Mouse (Mus musculus) B cell, adult 2 months (primary cell): ENCODE measurements around the gene Foxo1.

Source experiments
- DNase-seq, 2 experiments: peaks; one replicate each; pipeline ENCODE4 v3.0.0; 2022

Gene Foxo1

DNA sequence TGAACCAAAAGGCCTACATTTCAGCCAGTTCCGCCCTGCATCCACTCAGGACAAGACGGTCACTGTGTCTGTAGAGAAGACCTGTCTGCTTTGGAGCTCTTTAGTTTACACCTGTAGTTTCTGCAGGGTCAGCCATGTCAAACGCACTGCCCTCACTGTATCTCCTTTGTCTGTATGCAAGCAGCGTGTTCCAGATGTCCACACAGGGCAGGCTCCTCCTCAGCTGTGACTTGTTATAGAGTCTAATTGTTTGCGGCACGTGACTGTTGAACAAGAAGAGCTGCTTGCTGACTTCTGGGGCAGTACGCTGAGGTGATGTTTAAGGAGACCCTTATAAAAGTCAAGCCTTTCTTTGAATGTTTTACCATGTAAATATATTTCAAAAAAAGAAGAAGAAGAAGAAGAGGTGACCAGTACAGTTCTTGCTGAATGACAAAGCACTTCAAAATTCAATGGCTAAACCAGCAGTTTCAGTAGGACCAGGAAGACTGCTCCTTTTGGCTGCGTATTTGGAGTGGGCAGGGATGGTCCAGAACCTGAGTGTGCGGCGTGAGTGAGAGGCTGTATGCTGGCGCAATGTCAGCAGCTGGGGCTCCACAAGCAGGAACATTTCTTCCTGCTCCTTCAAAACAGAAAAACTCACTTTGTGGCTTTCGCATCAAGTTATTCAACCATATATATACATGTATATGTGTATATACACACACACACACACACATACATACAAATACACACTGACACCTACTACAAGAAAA lies 52.6 kb downstream of the Foxo1 start:
- DNase-seq = no peak

DNA sequence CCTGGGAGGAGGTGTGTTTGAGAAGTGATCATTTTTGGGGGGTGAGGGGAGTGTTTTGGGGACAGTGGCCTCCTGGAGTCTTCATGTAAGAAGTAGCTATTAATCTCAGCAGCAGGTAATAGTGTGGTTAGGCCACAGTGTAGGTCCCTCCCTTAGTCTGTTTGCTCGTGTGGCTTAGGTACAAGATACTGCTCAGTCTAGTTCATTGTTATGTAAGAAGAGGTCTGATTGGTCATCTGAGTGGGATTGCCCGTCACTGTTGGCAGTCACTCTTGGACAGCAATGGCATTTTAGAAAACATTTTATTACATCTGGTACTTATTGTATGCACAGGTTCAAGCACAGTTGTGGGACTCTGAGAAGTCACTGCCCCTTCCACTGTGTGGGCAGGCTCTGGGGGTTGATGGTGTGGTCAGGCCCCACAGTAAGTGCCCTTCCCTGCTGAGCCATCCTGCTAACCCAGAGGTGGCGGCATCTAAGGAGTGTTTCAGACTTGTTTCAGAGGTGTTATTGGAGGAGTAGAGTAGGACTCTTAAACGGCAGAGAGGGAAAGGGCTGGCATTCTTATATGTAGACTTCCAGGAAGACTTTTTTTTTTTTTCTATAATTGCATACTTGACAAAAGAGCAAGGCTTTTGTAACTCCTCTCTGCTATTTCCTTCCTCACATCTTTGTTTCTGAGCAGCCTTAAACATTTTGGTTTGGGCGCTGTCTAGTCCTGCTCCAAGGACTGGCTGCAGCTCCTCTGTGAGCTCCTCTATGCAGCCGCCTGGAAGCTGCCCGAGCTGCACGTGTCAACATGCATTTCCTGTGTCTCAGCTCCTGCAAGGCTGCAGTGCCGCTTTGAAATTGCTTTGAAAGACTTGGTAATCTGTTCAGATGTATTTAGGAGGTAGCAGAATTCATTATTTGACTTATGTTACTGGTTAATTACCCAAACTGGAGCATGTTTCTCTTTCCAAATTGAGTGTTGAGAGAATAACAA lies 54.6 kb downstream of the Foxo1 start:
- DNase-seq = no peak

DNA sequence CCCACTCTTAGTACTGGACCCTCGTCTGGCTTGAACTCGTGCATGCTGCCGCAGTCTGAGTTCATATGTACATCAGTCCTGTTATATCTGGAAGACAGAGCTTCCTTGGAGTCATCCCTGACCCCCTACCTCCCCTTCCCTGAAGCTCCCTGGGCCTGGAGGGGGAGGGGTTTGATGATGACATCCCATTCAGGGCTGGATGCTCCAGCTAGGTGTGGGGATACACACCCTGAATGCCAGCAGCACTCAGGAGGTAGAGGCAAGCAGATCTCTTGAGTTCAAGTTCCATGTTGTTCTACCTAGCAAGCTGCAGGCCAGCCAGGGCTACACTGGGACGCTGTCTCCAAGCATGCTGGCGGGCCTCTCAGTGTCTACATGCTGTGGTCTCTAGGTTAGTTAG lies 56.9 kb downstream of the Foxo1 start:
- no peak for DNase-seq

DNA sequence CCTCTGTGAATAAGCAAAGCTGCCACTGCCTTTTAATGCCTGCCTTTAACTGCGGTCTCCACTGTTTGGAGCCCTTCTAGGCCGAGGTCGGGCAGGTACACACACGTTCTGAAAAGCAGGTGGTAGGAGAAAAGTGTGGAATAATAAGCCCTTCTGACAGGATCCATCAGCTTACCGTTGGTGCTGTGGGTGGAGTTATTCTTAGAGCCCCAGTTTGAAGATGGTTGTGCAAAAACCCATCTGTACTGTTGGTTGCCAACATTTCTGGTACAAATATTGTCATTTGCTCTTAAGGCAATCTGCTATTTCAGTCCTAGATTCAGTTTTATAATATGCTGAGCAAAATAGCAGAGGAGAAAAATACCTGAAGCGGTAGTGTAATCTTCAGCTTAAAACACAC lies 58.6 kb downstream of the Foxo1 start:
- DNase-seq = no peak

DNA sequence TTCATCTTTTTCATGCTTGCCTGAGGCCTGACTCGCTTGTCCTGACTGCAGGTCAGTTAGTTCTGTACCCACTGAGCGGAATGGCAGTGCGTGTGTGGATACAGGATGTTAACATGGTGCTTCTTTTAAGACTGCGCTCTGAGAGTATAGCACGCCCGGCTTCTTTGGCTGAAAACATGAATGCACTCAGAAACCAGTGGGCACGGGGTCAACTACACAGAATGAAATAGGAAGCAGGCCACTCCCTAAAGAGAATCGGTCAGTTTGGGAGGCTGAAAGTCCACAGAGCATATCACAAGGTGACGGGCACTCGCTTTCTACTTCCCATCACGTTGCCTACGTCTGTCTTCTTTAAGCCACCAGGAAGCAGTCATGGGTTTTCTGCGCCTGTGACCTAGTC lies 59.0 kb downstream of the Foxo1 start:
- DNase-seq = no peak

DNA sequence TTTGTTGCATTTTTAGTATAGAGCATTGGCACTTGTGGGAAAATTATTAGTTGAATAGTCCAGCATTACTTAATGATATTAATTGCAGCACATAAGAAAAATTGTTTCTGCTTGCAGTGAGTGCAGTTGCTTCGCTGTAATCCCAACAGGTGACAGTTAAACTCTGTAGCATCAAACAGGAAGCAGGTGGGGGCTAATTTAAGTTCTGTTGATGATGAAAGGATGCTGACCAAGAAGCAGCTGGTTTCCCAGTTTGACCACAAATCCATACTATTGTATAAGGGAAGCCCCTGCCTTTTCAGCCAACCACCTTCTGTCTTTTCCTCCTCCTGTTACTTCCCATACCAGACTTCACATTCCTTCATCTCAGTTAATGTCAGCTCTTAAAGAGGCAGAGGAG lies 63.6 kb downstream of the Foxo1 start:
- no peak for DNase-seq

DNA sequence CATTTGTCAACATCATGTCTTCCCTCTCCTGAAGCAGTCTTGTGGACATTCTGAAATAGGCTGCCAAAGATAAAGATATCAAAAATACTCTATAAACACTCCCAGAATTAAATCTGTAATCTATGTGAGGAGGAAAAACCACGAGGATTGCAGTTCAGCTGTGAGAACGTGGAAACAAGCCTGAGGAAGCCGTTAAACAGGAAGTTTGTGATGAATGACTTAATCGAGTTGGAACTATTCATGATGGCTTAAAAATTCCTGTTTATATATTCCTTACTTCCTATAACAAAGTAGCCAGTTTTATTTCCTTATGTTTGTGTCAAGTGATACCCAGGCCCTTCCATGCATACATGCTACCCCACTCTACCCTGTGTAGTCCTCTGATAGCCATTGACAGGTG lies 70.6 kb downstream of the Foxo1 start:
- no peak for DNase-seq

DNA sequence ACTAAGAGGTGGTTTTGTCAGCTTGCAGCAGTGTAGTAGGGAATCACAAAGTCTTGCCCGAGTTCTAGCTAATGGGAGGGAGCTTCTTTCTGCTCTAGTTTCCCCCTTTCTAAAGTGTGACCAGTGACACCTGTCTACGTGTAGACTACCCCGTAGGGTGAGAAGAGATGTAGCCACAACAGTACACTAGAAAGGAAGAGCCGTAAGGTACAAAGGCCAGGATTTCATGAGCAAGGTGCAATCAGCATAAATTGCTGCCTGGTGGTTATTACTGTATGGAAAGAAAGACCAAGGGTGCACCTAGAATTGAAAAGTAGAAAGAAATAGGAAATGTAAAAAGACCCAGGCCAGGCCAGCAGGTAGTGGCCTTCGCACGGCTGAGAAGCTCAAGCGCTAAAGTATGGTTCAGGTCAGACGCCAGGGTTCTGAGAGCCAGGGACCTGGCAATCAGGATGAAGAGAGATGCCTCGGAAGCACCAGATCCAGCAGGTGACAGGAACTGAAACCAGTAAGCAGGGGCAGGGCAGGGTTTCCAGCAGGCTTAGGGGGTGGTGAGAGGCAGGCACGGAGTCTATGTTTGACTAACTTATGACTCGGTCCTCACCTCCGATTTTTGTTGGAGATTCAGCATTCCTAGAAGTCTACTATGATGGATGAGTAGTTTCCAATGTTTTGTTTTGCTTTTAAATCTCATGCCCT lies 72.3 kb downstream of the Foxo1 start:
- DNase-seq = peak; percentile 78 to 80

DNA sequence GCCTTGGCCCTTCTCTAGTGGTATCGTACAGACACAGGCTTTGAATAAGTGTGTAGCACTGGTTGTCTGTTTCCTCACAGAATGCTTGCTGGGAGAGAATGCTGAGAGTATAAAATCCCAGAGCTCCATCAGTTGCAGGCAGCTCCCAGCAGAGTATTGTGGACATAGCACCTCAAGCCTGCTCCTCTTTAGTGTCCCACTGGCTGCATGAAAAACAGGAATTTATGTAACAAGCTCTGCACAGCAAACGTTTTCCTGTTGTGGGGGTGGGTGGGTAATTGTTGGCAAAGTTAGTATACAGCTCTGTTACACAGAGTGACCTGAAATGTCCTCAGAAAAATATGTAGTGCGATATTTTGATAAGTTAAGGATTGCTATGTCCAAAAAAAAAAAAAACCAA lies 74.1 kb downstream of the Foxo1 start:
- no peak for DNase-seq

DNA sequence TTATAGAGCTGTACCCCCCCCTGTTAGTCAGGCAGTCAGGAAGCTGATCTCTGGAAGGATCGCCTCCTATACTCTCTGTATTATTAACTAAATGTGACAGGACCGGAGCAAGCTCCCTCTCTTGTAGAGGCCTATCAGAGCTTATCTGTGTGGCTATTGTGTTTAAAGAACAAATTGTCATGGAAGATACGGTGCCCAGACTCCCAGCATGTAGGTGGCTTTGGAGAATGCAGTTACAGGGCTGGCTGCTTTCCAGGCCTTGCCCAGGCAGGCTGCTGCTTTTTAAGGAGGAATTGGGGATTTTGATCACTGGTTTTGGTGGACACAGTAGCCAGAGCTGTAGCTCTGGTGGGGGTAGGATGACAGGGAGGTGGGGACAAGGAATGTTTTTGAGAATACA lies 74.7 kb downstream of the Foxo1 start:
- DNase-seq = no peak

DNA sequence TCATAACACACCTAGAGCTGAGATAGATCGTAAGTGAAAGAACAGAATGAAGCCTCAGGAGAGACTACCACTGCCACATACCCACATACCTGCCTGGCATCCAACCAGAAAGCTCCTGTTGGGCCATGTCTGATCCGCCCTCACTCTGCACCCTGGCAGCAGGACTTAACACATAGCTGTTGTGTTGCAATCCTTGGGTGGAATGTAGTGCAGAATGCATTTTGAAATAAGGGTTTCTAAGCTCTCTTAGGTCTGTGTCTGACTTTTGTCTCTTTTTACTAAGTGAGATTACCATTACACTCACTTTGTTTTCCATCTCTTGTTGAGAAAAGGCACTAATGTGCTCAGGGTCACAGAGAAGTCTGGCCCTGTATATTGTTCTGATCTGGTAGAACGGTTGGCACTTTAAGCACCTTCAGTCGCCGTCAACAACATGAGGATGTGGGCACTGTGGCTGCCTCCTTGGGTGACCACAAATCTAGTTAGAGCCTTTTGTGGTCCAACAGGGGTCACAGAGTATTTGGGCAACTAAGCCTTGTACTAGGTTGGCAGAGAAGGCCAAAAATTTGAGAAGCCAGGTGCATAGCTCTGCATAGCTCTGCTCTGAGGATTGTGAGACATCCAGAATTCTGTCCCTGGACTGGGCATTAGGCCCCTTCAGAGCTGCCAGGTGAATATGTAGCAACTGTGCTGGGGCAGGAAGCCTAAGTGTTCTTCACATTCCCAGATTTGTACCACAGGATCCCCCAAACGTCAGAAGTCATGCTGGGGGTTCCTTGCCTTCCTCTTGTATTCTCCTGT lies 75.3 kb downstream of the Foxo1 start:
- DNase-seq = peak; percentile 64 to 70

DNA sequence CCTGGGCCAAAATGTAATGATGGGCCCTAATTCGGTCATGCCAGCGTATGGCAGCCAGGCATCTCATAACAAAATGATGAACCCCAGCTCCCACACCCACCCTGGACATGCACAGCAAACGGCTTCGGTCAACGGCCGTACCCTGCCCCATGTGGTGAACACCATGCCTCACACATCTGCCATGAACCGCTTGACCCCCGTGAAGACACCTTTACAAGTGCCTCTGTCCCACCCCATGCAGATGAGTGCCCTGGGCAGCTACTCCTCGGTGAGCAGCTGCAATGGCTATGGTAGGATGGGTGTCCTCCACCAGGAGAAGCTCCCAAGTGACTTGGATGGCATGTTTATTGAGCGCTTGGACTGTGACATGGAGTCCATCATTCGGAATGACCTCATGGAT lies 77.7 kb downstream of the Foxo1 start:
- no peak for DNase-seq

DNA sequence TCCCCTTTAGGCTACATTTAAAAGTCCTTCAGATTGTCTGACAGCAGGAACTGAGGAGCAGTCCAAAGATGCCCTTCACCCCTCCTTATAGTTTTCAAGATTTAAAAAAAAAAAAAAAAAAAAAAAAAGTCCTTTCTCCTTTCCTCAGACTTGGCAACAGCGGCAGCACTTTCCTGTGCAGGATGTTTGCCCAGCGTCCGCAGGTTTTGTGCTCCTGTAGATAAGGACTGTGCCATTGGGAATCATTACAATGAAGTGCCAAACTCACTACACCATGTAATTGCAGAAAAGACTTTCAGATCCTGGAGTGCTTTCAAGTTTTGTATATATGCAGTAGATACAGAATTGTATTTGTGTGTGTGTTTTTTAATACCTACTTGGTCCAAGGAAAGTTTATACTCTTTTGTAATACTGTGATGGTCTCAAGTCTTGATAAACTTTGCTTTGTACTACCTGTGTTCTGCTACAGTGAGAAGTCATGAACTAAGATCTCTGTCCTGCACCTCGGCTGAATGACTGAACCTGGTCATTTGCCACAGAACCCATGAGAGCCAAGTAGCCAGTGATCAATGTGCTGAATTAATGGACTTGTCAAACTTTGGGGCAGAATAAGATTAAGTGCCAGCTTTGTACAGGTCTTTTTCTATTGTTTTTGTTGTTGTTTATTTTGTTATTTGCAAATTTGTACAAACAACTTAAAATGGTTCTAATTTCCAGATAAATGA lies 79.0 kb downstream of the Foxo1 start:
- DNase-seq = no peak

DNA sequence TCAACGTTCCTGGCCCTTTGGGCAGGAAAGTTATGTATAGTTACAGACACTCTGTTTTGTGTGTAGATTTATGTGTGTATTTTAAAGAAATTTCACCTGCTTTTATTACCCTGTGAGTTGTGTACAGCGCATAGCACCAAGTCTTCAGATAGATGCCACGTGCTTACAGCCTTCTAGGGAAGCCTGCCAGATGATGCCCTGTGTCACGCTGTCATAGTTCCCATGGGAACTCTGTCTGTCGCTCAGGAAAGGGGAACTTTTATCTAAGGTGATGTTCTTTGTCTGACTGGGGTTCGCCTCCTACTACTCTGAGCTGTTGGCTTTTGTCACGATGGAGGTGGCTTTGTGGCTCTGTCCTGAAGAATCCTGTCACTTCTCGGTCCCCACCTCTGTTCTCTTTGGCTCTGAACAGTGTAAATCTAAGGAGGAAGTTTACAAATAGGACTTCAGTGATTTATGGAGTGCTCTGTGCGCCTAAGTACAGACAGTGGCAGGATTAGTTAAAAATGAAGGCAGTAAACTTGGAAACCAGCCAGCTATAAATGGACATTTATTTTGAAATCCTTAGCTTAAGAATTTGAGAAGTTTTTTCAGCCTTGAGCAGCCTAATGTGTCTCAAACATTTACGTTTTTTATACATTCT lies 80.0 kb downstream of the Foxo1 start:
- no peak for DNase-seq

DNA sequence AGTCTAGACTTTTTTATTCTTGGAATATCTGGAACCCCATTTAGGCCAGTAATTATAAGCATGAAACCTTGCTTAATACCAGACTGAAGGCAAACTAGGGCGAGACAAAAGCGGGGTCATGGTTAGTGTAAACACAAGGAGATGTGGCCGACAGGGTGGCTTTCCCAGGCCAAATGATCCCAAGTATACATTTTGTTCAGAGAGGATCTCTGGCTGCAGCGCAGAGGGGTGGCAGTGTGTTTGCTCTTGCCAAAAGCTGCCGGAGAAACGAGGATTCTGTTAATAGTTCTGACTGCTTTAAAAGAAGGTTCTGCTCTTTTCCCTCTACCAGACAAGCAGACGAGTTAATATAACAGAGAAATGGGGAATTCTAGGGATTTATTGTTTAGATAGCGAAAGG lies 82.5 kb downstream of the Foxo1 start:
- no peak for DNase-seq

DNA sequence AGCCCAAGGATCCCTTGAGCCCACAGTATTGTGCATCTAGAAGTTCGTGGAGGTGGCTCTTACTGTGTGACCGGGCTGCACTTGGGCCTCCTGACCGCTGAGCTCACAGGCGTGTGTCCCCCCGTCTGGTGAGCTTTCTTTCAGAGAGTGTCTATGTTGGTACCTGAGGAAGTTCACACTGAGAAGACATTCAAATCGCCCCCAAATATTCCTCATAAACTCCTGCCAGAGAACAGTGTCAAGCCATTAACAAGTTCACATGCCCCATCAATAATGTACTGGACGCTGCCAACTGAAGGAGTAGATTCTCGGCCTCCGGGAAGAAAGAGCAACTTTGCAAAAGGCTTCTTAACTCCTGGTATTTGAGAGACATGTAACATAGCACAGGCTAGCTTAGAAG lies 83.8 kb downstream of the Foxo1 start:
- DNase-seq = no peak

DNA sequence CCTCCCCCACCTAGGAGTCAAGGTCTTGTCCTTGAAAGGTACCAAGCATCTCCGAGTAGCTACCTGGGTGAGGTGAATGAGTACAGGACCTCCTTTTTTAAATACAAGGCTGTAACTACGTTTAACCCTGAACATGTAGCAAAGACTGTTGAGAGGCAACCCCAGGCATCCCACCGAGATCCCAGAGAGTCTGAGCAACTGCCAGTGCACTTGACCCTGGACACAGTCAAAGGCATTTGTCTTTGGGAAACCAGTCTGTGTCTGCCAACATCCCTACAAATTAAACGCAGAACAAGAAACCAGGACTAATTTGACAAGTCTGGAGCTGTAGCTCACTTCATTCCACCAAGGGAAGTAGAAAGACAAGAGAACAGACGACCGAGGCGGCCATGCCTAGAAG lies 86.1 kb downstream of the Foxo1 start:
- DNase-seq = no peak

DNA sequence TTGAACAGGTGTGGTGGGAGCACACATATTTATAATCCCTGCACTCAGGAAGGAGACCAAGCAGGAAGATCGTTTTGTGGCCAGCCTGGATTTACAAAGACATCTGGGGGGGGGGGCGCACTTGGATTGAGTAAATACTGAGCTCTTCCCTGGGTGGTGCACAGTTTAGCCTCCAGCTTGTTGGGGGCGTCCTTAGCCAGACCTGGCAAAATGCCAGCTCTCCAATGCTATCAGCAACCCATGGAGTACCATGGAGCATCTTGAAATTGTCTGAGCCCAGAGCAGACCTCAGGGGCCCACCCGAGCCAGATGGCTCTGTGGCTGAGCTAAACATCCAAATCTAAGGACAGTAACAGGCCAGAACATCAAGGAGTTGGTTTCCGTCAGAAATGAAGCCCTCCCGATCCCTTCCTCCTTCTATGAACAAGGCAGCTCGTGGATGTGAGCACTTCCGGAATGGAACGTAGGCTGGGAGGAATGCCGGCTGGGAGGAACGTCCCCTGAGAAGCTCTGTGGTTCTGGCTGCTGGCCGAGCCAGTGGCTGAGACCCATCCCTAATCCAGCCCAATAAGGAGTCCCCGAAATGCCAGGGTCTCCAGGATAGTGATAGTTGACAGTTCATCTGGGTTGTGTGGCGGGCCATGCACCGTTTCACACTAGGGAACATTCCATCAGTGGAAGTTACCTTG lies 89.3 kb downstream of the Foxo1 start:
- DNase-seq = no peak

DNA sequence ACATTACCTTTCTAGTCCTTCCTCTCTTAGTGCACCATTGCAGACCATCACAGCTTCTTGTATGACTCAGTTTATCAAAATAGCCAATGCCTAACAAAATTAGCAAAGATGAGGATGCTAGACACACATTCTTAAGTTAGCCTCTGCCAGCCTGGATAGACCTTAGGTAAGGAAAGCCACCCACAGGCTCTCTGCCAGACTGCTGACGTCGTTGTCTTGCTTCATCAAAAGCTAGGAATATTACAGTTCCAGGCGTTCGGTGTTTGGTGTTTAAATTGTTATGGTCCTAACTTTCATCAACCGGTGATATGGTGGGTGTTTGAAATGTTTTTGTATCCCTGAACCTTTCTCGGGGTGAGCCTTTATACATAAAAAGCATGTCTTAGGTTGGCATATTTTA lies 96.4 kb downstream of the Foxo1 start:
- DNase-seq = no peak

DNA sequence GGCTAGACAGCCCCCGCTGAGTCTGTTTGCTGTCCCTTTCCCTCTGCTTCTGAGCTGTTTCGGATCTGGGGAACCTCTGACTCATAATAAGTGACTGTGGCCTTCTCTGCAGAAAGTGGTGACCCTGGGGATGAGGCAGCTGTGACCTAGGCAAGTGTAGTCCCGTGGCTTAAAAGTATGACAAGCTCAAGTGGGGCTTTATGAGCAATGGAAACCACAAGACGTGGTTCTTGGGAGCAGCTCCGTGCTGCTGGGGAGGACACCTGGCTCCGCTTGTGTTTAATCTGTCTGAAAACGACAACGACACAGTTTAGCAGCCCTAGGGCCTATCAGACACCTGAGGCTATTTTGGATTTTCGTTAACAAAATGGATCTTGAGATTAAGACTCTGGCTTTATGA lies 101.1 kb downstream of the Foxo1 start:
- no peak for DNase-seq

DNA sequence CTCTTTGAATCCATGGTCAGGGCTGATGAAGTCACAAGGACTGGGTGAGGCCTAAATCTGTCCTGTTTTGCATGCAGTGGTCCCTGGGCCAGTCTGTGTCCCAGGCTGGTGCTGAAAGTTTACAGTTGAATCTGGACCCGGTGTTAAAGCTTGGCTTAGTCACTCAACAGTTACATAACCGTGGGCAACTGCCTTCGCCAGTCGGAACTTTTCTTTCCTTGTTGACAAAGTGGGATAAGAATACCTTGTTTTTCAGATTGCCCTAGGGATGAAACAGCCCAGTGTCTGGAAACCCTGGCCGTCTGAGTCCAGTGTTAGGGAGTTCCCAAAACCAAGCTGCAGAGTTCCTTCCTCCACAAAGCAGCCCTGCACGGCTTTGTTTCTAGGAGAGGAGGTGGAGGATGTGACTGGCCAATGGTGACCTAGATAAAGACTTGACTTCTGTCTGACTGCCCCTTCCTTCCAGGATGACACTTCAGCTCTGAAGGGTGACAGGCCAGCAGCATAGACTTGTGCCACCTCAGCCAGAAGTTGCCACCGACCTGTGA lies 101.8 kb downstream of the Foxo1 start:
- DNase-seq = no peak
